Comparison of ENCODE assay signal across 9 mouse cellular contexts in genomic region chr4:128710800-128711199, GRCm38 (mm10). TPM values are rescaled to one million over a fixed set of nuclear protein-coding genes. Genes with fewer than 3 reads are reported as not detected.
DNase-seq lines count a peak whose midpoint lies in the region; ATAC-seq lines count a peak whose summit lies in the region.
"Had no signal": no experiment of that assay in that cellular context is flagged by ENCODE, and none has a peak within 500 bp of the region (broad histone marks: within the 10 kb centered on the region; RNA-seq: fewer than 3 reads in every experiment).

No protein-coding gene starts in this region.

- H3K36me3 ChIP-seq in hindbrain, embryonic 10.5 days = no peaks in the 10 kb centered on the region
- peaks cover 27% of the 10 kb centered on the region for H3K36me3 ChIP-seq in hindbrain, embryonic 14.5 days (replicated peaks; ENCODE audit: control insufficient read depth, insufficient read depth)
- H3K36me3 ChIP-seq in embryonic facial prominence, embryonic 10.5 days (replicated peaks) = peaks cover 4% of the 10 kb centered on the region
- peaks cover 2% of the 10 kb centered on the region; the same call in 1 of the 2 replicates for H3K36me3 ChIP-seq in hindbrain, embryonic 12.5 days
- 0 out of 2 replicates have a peak, but pooled peaks cover 6% of the 10 kb centered on the region for H3K36me3 ChIP-seq in midbrain, embryonic 13.5 days
- H3K36me3 ChIP-seq: liver, embryonic 15.5 days had no signal

- H3K4me1 ChIP-seq in hindbrain, embryonic 10.5 days (replicated peaks) = peaks cover 80% of the 10 kb centered on the region
- H3K4me1 ChIP-seq in hindbrain, embryonic 14.5 days (replicated peaks; ENCODE audit: control insufficient read depth, insufficient read depth, low read length) = peaks cover 21% of the 10 kb centered on the region
- H3K4me1 ChIP-seq in embryonic facial prominence, embryonic 10.5 days = peaks cover 75% of the 10 kb centered on the region
- peaks cover 49% of the 10 kb centered on the region for H3K4me1 ChIP-seq in hindbrain, embryonic 12.5 days
- peaks cover 65% of the 10 kb centered on the region for H3K4me1 ChIP-seq in midbrain, embryonic 13.5 days (replicated peaks)

- no peak overlapping the region for H3K4me2 ChIP-seq in hindbrain, embryonic 14.5 days (replicated peaks)
- H3K4me2 ChIP-seq in hindbrain, embryonic 12.5 days (replicated peaks) = 0 out of 2 replicates have a peak overlapping the region, but pooled peaks have one; percentile 0
- H3K4me2 ChIP-seq in midbrain, embryonic 13.5 days (replicated peaks) = peak overlapping the region; percentile 19; the same call in 1 of the 2 replicates

- peak overlapping the region; percentile 49; the same call in 1 of the 2 replicates for H3K4me3 ChIP-seq in hindbrain, embryonic 10.5 days
- no peak overlapping the region for H3K4me3 ChIP-seq in hindbrain, embryonic 14.5 days (replicated peaks; ENCODE audit: low read length)
- peak overlapping the region; percentile 50; the same call in 1 of the 2 replicates for H3K4me3 ChIP-seq in embryonic facial prominence, embryonic 10.5 days
- no peak overlapping the region for H3K4me3 ChIP-seq in hindbrain, embryonic 12.5 days
- no peak overlapping the region for H3K4me3 ChIP-seq in midbrain, embryonic 13.5 days (replicated peaks)

- H3K27me3 ChIP-seq in hindbrain, embryonic 10.5 days (ENCODE audit: insufficient read depth, poor library complexity, severe bottlenecking) = peaks cover 31% of the 10 kb centered on the region
- no peaks in the 10 kb centered on the region for H3K27me3 ChIP-seq in hindbrain, embryonic 14.5 days (ENCODE audit: control insufficient read depth, insufficient read depth, low read length)
- peaks cover 36% of the 10 kb centered on the region for H3K27me3 ChIP-seq in embryonic facial prominence, embryonic 10.5 days (replicated peaks; ENCODE audit: low read depth, poor library complexity, severe bottlenecking)
- no peaks in the 10 kb centered on the region; the same call in 1 of the 2 replicates for H3K27me3 ChIP-seq in hindbrain, embryonic 12.5 days
- peaks cover 14% of the 10 kb centered on the region; the same call in 1 of the 2 replicates for H3K27me3 ChIP-seq in midbrain, embryonic 13.5 days

- no peak for ATAC-seq in hindbrain, embryonic 14.5 days (ENCODE audit: low FRiP score)
- ATAC-seq in hindbrain, embryonic 12.5 days (ENCODE audit: low FRiP score) = 0 out of 2 replicates have a peak, but pooled peaks have one; percentile 0
- peak; percentile 12 for ATAC-seq in midbrain, embryonic 13.5 days

- H3K9me3 ChIP-seq in hindbrain, embryonic 10.5 days = no peaks in the 10 kb centered on the region
- H3K9me3 ChIP-seq in hindbrain, embryonic 14.5 days (ENCODE audit: control insufficient read depth, low read length) = no peaks in the 10 kb centered on the region
- H3K9me3 ChIP-seq in embryonic facial prominence, embryonic 10.5 days = no peaks in the 10 kb centered on the region
- H3K9me3 ChIP-seq in hindbrain, embryonic 12.5 days (replicated peaks) = no peaks in the 10 kb centered on the region
- H3K9me3 ChIP-seq in midbrain, embryonic 13.5 days = no peaks in the 10 kb centered on the region
- H3K9me3 ChIP-seq: liver, embryonic 15.5 days had no signal

- H3K27ac ChIP-seq in hindbrain, embryonic 10.5 days = peak overlapping the region; percentile 86
- no peak overlapping the region for H3K27ac ChIP-seq in hindbrain, embryonic 14.5 days
- peak overlapping the region; percentile 36; the same call in 1 of the 2 replicates for H3K27ac ChIP-seq in embryonic facial prominence, embryonic 10.5 days (replicated peaks)
- H3K27ac ChIP-seq in hindbrain, embryonic 12.5 days = 0 out of 2 replicates have a peak overlapping the region, but pooled peaks have one; percentile 7
- peak overlapping the region; percentile 59 for H3K27ac ChIP-seq in midbrain, embryonic 13.5 days
- H3K27ac ChIP-seq: liver, embryonic 15.5 days had no signal

- no peak for DNase-seq in hindbrain, embryonic 10.5 days (ENCODE audit: low spot score)
- no peak for DNase-seq in hindbrain, embryonic 14.5 days (ENCODE audit: low spot score)
- DNase-seq in embryonic facial prominence, embryonic 10.5 days (ENCODE audit: low spot score) = no peak
- DNase-seq in c-Kit-positive CD71-positive TER-119-positive erythroid progenitor cells, embryonic 14.5 days (ENCODE audit: low spot score) = no peak
- no peak for DNase-seq in urinary bladder, adult 18-20 months (ENCODE audit: low spot score in 2 of 2)
- DNase-seq in cerebellum, adult 9-11 months = no peak

- H3K9ac ChIP-seq in hindbrain, embryonic 14.5 days = no peak overlapping the region
- H3K9ac ChIP-seq in hindbrain, embryonic 12.5 days = no peak overlapping the region
- peak overlapping the region; percentile 40; the same call in 1 of the 2 replicates for H3K9ac ChIP-seq in midbrain, embryonic 13.5 days (replicated peaks)

- WGBS in hindbrain, embryonic 10.5 days = 77% methylated on average over 9 of the region's 9 CpGs
- 78% methylated on average over 9 of the region's 9 CpGs for WGBS in hindbrain, embryonic 14.5 days
- 67% methylated on average over 9 of the region's 9 CpGs for WGBS in embryonic facial prominence, embryonic 10.5 days
- WGBS in hindbrain, embryonic 12.5 days = 75% methylated on average over 9 of the region's 9 CpGs
- 72% methylated on average over 9 of the region's 9 CpGs for WGBS in midbrain, embryonic 13.5 days

RNA-seq across cellular contexts. Expression of gene A3galt2, which starts 44.4 kb away (rescaled TPM):
- polyA plus RNA-seq in hindbrain, embryonic 10.5 days (2016; fragmentation: Nextera tagmentation; extraction: Ambion mirVana) = 0.18 and 0.26 TPM in 2 replicates
- 0.21 and 0.41 TPM in 2 replicates for polyA plus RNA-seq in hindbrain, embryonic 14.5 days (2014; fragmentation: Nextera tagmentation; extraction: Ambion mirVana)
- polyA plus RNA-seq in embryonic facial prominence, embryonic 10.5 days (2016; fragmentation: Nextera tagmentation; extraction: Ambion mirVana) = 0.09 and 0.12 TPM in 2 replicates
- polyA plus RNA-seq in hindbrain, embryonic 12.5 days (2016; fragmentation: Nextera tagmentation; extraction: Ambion mirVana) = 0.50 and 0.79 TPM in 2 replicates
- 0.23 and 0.58 TPM in 2 replicates for polyA plus RNA-seq in midbrain, embryonic 13.5 days (2015; fragmentation: Nextera tagmentation; extraction: Ambion mirVana)
- polyA plus RNA-seq: liver, embryonic 15.5 days had no signal

RNA-seq across cellular contexts. Expression of gene Phc2, which starts 56.3 kb away (rescaled TPM):
- 41.9 and 62.2 TPM in 2 replicates for polyA plus RNA-seq in hindbrain, embryonic 10.5 days (2016; fragmentation: Nextera tagmentation; extraction: Ambion mirVana)
- 46.2 and 52.8 TPM in 2 replicates for polyA plus RNA-seq in hindbrain, embryonic 14.5 days (2014; fragmentation: Nextera tagmentation; extraction: Ambion mirVana)
- polyA plus RNA-seq in embryonic facial prominence, embryonic 10.5 days (2016; fragmentation: Nextera tagmentation; extraction: Ambion mirVana) = 69.5 and 84.4 TPM in 2 replicates
- 126 and 138 TPM in 2 replicates for polyA plus RNA-seq in hindbrain, embryonic 12.5 days (2016; fragmentation: Nextera tagmentation; extraction: Ambion mirVana)
- 30.0 and 36.1 TPM in 2 replicates for polyA plus RNA-seq in midbrain, embryonic 13.5 days (2015; fragmentation: Nextera tagmentation; extraction: Ambion mirVana)

Comparison
In these comparisons a context has a peak if more than half of its experiments do, and no peak if none do; other contexts are left out.
1. H3K4me3 ChIP-seq: peak in hindbrain, embryonic 10.5 days (single experiment) and embryonic facial prominence, embryonic 10.5 days (single experiment); none in hindbrain, embryonic 14.5 days (single experiment), hindbrain, embryonic 12.5 days (single experiment) and midbrain, embryonic 13.5 days (single experiment).